Mouse (Mus musculus) retina, adult 2 months (tissue): ENCODE measurements around the gene Adgrg3.
A peak's percentile ranks its signal among the peaks of the same experiment; 100 is the strongest.

ENCODE experiments used
- DNase-seq: peaks from one replicate; pipeline ENCODE4 v3.0.0-alpha.2; 2012; ENCODE audit warnings: low read depth, low spot score

Adgrg3 gene

GRCm38 (mm10) chr8:94992996-94993724 lies 24.3 kb upstream of the Adgrg3 start:
- DNase-seq, result no peak

- no peak for DNase-seq
Observed at GRCm38 (mm10) chr8:94994006-94994405, 23.5 kb upstream of the Adgrg3 start.

GRCm38 (mm10) chr8:94994510-94994909 lies 23.0 kb upstream of the Adgrg3 start:
- DNase-seq, result no peak

GRCm38 (mm10) chr8:94995336-94995893 lies 22.1 kb upstream of the Adgrg3 start:
- DNase-seq, result no peak

GRCm38 (mm10) chr8:94996037-94996436 lies 21.5 kb upstream of the Adgrg3 start:
- no peak for DNase-seq

- no peak for DNase-seq
Observed at GRCm38 (mm10) chr8:94996899-94997856, 20.3 kb upstream of the Adgrg3 start.

GRCm38 (mm10) chr8:94997857-94998243 lies 19.6 kb upstream of the Adgrg3 start:
- no peak for DNase-seq

GRCm38 (mm10) chr8:94998431-94998830 lies 19.1 kb upstream of the Adgrg3 start:
- no peak for DNase-seq

- no peak for DNase-seq
Observed at GRCm38 (mm10) chr8:94999004-94999403, 18.5 kb upstream of the Adgrg3 start.

GRCm38 (mm10) chr8:94999956-95000355 lies 17.5 kb upstream of the Adgrg3 start:
- DNase-seq, result no peak

GRCm38 (mm10) chr8:95000684-95001083 lies 16.8 kb upstream of the Adgrg3 start:
- DNase-seq, result no peak

- DNase-seq, result no peak
Observed at GRCm38 (mm10) chr8:95001165-95001564, 16.3 kb upstream of the Adgrg3 start.

GRCm38 (mm10) chr8:95001655-95002054 lies 15.8 kb upstream of the Adgrg3 start:
- DNase-seq, result peak; percentile 57

- DNase-seq, result no peak
Observed at GRCm38 (mm10) chr8:95002089-95002655, 15.3 kb upstream of the Adgrg3 start.

- no peak for DNase-seq
Observed at GRCm38 (mm10) chr8:95012442-95012919, 5.0 kb upstream of the Adgrg3 start.

GRCm38 (mm10) chr8:95015866-95016265 lies 1.6 kb upstream of the Adgrg3 start:
- DNase-seq, result no peak

GRCm38 (mm10) chr8:95016684-95017083 lies 808 bp upstream of the Adgrg3 start:
- DNase-seq, result no peak

- no peak for DNase-seq
Observed at GRCm38 (mm10) chr8:95017969-95018635, 610 bp downstream of the Adgrg3 start.

- DNase-seq, result no peak
Observed at GRCm38 (mm10) chr8:95020293-95020777, 2.8 kb downstream of the Adgrg3 start.

GRCm38 (mm10) chr8:95020821-95021220 lies 3.3 kb downstream of the Adgrg3 start:
- no peak for DNase-seq

- no peak for DNase-seq
Observed at GRCm38 (mm10) chr8:95023201-95023600, 5.7 kb downstream of the Adgrg3 start.
